Mouse (Mus musculus) small intestine, adult 2 months (tissue): ENCODE data around the gene Eya2.

Experiments
- CTCF ChIP-seq: fragments of 200-500 bp; IDR thresholded peaks from 2 replicates; pipeline ENCODE4 v1.5.1; 2012; ENCODE audit warnings: low read depth, mild to moderate bottlenecking, control low read depth, inconsistent platforms, low read length, moderate library complexity, mixed read lengths; ENCODE audit not compliant: insufficient replicate concordance, insufficient read length; ENCODE audit errors: extremely low read depth
- POLR2A ChIP-seq: fragments of 200-500 bp; IDR thresholded peaks from 2 replicates; pipeline ENCODE4 v1.6.1; 2012; ENCODE audit warnings: low read depth, mild to moderate bottlenecking, control low read depth, inconsistent platforms, low read length, moderate library complexity

DNA sequence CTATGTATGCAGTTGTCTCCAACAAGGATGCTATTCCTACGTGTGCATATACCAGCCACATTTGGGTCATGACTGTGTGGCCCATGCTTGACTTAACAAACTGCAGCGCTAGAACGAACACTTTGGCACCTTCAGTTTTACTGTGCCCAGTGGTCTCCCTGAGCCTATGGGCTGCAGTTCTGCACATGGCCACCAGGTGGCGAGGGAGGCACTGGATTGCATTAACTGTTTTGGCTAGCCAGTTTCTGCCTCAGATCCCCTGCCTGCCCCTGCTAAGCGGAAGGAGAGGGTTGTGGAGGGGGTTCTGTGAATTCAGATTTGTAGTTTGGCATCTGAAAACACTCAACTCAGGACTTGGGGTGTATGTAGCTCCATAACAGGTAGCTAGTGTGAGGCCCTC is 187.5 kb downstream of the Eya2 start:
- TF ChIP-seq POLR2A: no peak
- TF ChIP-seq CTCF: peak; percentile 96
